Mouse (Mus musculus): ENCODE data around the gene Foxk1.

Foxk1 gene

DNA sequence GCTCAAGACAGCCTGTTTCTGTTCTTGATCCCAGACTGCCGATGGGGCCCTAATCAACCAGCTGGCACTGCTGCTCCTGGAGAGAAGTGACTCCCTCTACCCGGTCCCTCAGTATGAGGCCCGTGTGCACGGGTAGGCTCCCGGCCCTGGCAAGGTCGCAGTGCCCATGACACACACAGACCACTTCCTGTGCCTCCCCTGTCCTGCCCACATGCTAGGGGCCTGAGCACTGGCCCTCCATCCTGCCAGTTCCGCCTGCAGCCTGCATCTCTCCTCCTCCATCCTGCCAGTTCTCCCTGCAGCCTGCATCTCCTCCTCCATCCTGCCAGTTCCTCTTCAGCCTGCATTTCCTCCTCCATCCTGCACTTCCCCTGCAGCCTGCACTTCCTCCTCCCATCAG, 74.4 kb downstream of the Foxk1 start:
- no peak for DNase-seq (ENCODE audit: extremely low read depth, low read depth, low spot score)

DNA sequence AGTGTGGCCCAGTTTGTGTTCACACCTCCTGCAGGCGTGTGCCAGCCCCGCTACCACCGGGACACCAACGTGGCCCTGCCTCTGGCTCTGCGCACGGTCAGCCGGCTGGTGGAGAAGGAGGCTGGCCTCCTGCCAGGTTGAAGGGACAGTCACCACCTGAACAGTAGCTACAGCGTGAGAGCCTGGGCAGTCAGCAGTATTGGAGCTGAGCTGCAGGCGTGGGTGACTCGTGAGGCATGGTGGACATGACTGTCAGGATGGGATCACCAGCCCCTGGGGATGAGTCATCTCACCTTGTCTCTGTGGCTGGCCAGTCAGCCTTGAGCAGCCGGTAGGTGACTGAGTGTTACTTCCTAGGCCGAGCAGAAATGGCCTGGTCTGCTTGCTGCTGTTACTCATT, 76.0 kb downstream of the Foxk1 start:
- DNase-seq (ENCODE audit: extremely low read depth, low read depth, low spot score) = no peak

DNA sequence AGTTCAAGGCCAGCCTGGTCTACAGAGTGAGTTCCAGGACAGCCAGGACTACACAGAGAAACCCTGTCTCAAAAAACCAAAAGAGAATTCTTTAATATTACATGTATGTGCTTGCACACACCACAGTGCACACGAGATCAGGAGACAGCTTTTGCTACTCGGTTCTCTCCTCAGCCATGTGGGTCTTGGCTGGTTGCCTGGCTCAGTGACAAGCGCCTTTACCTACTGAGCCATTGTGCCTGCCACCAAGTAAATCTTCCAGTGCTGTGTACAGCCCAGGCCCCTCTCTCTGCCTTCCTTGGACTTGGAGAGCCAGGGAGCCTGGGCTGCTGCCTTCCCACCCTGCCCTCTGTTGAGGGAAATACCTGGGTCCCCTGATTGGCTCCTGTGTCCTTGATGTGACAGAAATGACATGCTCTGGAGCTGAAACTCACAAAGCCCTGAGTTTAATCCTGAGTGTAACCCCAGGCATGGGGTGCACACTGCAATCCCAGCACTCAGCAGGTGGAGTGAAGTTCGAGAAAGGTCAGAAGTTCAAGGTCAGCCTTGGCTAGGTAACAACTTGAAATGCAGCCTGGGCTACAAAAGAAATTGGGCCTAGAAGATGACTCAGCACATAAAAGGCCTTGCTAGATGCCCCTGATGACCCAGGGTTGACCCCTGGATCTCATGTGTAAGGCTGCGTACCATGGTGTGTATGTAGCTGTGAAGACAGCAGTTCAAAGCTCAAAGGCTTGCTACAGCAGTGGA, 76.7 kb downstream of the Foxk1 start:
- no peak for DNase-seq (ENCODE audit: extremely low read depth, low read depth, low spot score)

DNA sequence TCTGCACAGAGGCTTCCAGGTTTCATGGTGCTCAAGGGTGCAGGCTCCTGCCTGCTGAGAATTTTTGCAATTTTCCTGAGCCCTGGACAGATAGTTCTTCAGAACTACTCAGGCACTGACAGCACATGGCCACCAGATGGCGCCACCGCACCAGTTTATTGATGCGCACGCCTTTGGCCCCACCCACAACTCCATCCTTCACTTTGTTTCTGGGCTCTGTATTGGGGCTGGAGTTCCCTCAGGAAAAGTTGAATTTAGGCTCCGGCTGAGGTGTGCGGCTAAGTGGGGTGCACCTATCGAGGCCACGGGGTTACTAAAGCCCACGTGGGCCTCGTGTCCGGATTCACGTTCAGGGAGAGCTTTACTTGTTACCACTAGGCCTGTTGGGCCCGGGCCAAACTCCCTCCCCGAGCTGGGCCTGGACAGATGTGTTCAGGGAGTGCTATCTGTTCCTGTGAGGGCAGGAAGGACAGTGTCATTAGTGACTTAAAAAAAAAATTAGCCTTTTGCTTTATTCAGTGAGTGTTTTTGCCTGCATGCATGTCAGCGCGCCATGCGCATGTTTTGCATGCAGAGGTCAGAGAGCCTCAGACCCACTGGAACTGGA, 77.6 kb downstream of the Foxk1 start:
- DNase-seq (ENCODE audit: extremely low read depth, low read depth, low spot score) = no peak

DNA sequence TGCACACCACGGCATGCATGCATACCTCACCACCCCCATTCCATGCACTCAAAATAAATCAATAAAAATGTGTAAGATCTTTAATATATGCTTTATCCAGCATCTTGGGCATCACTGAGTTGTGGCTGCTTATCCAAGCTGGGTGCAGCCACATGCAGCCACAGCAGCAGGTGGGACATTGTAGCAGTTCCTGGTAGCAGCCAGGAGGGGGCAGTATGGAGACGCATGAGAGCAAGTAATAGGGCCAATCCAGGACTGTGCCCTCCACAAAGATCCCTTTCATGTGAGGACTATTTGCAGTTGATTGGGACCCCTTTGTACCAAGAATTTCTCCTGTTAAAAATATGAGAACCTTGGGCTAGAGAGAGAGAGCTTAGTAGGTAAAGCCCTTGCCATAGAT, 81.2 kb downstream of the Foxk1 start:
- no peak for DNase-seq (ENCODE audit: extremely low read depth, low read depth, low spot score)

DNA sequence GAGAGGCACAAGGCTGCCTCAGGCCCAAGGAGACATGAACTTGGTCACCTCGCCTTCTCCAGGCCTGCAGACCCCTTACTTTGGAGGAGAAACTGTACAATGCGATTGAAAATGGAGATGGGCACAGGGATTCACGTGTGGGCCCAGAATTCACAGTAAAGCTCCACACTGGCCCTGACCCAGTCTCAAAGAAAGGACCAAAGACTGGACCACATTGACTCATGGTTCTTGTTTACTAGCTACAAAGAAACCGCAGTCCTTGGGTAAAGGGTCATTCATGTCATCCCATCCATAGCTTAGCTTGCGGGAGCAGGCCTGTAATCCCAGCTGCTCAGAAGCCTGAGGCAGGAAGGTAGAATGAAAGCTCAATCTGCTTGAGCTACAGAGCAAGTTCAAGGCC, 82.3 kb downstream of the Foxk1 start:
- DNase-seq (ENCODE audit: extremely low read depth, low read depth, low spot score) = no peak

DNA sequence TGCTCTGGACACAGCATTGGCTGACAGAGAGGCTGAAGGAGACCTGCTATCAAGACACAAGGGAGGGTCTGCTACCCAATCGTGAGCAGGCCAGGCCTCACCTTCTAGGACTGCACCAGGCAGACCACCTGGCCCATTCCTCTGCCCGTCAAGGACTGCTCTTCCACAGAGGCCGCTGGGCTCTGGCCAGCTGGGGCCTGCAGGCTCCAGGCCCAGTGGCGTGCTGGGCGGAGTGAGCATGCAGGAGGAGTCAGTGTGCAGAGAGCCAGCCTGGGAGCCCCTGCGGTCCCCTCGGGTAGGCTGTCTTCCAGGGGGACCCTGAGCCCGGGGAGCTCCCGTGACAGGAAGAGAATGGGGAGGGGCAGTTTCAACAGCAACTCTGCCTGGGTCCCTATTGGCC, 85.4 kb downstream of the Foxk1 start:
- no peak for DNase-seq (ENCODE audit: extremely low read depth, low read depth, low spot score)

DNA sequence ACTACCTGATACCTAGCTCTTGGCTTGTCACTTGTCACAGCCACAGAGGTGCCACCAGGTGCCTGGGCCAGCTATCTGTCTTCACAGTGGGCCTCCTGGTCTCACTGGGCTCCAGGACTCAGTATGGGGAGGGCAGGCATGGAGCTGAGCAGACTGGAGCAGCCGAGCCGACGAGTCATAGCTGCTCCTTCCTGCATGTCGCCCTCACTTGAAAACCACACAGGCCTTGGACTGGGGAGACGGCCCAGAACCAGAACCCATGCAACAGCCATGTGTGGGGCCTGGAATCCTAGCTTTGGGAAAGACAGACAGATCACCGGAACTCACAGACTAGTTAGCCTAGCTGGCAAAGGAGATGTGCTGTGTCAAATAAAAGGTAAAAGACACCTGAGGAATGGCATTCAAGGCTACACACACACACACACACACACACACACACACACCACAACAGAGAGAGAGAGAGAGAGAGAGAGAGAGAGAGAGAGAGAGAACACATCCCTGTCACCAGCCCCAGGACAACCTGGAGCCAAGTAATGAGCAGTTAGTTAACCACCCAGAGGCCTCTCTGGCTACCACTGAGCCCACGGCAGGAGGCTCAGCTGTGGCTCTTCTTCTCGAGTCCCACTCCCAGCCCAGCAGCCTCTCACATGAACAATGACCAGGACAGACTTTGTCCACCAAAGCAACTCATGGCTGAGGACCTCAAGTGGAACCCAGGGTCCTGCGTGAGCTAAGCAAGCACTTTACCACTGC, 88.8 kb downstream of the Foxk1 start:
- DNase-seq (ENCODE audit: extremely low read depth, low read depth, low spot score) = no peak

DNA sequence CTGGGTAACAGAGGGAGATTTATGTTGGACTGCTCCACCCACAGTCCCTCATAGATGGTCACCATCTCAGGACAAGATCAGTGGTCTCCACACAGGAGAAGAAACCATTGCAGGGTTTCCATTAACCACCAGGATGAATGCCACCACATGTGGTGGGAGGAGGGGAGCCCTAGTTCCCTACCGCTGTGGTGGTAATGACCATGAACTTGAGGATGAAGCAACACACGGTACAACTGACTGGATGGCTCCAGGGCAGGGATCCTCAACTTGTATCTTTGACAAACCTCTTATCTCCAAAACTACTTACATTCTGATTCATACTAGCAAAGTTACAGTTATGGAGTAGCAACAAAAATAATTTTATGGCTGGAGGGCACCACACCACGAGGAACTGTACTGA, 92.0 kb downstream of the Foxk1 start:
- no peak for DNase-seq (ENCODE audit: extremely low read depth, low read depth, low spot score)

DNA sequence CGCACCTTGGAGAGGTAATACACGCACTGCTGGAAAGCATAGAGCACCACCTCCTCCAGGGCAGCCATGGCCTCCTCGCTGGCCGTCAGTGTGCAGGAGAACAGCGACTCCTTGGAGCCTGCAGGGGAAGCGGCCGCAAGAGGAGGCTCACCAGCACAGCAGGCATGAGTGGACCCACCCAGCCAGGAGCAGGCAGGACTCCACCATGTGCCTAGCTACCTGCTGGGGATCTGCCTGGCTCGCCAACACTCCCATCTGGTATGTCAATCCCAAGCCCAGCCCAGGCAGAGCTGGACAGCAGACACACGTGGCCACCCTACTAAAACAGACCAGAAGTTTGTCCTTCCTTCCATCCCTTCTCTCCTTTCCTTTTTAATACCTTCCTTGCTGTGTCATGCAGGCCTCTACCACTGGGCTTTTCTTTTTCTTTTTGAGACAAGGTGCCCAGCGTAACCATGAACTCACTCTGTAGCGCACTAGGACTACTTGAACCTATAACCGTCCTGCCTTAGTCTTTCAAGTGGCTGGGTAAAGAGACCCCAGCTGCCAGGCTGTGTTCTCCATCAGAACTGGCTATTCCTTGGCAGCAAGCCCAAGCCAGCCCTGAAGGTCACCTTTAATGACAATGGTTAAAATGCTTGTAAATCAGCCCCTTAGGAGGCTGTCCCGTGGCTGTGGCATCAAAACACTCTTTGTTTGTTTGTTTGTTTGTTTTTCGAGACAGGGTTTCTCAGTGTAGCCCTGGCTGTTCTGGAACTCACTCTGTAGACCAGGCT, 94.2 kb downstream of the Foxk1 start:
- no peak for DNase-seq (ENCODE audit: extremely low read depth, low read depth, low spot score)

DNA sequence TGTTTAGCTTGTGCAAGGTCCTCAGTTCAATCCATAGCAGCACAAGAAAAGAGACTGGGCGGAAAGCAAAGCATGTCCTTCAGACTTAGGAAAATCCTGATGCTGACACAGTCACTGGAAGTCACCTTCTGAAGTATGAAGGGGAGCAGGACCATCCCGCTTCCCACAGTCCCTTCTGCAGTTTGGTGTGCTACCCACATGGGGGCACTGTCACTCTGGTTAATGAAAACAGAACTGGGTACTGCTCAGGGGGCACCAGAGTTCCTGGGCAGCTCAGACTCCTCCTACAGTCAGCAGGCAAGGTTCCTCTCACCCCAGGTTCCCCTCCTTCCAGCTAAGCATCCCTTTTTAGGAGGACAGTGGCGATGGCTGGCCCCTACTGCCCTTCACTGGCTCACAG, 97.7 kb downstream of the Foxk1 start:
- no peak for DNase-seq (ENCODE audit: extremely low read depth, low read depth, low spot score)

DNA sequence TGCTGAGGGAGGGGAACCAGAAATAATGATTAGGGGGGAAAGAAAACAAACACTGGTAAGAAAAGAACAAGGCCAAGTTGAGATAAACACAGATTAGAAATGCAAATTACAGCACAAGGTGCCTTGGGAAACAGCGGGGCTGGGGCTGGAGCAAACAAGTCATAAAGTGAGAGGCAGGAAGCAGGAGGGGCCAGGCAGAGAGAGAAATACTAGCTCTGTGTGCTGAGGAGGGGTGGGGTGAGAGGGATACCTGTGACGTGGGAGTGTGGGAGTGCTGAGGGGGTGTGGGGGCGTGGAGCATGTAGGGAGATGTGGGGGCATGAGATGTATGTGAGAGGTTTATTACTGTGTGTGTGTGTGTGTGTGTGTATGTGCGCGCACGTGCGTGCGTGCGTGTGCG, 99.6 kb downstream of the Foxk1 start:
- no peak for DNase-seq (ENCODE audit: extremely low read depth, low read depth, low spot score)

DNA sequence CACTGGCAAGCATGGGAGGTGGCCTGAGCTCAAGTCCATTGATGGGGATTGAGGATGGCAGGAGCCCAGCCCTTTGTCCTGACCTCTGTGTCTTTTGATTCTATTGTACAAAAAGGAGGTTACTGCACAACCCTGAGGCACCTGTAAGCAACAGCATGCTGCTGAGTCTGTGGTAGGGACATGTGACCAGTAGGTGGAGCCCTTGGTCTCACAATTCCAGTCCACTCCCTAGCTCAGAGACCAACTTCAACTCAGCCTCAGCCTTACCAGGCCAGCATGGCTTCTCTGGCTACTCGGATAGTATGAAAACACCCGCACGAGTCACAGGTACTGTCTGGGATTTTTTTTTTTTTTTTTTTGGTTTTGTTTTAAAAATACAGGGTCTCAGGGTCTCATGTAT, 101.1 kb downstream of the Foxk1 start:
- no peak for DNase-seq (ENCODE audit: extremely low read depth, low read depth, low spot score)

DNA sequence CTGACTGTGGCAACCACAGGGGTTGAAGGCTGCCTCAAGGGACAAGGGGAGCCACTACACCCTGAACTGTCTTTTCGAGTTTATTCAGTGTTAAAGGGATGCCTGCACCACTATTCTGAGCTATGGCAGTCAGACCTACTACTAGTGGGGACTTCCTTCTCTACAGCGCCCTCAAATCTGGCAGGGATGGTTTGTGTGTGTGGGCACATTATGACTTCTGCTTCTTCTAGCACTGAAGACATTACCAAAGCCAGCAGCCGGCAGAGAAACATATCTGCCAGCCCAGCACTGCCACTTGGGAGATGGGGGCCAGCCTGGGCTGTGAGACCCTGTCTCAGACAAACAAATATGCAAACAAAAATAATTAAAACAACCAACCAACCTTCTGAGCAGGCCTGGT, 102.9 kb downstream of the Foxk1 start:
- DNase-seq (ENCODE audit: extremely low read depth, low read depth, low spot score) = no peak

DNA sequence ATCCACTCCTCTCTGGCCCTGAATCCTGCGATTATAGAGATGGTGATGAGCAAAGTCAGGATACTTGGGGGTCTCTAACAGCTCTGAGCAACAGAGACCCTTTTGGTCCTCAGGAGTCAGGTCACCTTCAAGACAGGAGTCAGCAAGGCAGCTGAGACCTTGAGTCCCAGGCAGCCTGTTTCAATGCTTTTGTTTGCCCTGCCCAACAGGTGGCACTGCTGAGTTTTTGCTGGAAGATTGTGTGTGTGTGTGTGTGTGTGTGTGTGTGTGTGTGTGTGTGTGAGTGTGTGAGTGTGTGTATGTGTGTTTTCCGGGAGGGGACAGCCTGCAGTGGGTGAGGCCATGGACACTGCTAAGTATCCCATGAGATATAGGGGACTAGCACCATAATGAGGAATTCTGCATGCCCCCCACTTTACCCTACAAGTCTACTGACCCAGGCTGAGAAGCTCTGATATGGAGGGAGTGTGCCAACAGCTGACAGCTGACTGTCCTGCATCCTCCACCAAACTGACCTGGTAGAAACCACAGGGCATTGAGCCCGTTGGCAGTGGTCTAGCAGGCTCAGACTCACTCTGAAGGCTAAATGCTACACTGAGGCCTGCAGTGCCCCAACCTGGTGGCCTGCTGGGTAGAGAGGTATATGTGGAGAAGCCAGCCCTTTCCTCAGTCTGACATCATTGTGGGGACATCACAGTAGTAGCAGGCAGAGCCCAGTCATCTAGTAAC, 104.6 kb downstream of the Foxk1 start:
- DNase-seq (ENCODE audit: extremely low read depth, low read depth, low spot score) = no peak

DNA sequence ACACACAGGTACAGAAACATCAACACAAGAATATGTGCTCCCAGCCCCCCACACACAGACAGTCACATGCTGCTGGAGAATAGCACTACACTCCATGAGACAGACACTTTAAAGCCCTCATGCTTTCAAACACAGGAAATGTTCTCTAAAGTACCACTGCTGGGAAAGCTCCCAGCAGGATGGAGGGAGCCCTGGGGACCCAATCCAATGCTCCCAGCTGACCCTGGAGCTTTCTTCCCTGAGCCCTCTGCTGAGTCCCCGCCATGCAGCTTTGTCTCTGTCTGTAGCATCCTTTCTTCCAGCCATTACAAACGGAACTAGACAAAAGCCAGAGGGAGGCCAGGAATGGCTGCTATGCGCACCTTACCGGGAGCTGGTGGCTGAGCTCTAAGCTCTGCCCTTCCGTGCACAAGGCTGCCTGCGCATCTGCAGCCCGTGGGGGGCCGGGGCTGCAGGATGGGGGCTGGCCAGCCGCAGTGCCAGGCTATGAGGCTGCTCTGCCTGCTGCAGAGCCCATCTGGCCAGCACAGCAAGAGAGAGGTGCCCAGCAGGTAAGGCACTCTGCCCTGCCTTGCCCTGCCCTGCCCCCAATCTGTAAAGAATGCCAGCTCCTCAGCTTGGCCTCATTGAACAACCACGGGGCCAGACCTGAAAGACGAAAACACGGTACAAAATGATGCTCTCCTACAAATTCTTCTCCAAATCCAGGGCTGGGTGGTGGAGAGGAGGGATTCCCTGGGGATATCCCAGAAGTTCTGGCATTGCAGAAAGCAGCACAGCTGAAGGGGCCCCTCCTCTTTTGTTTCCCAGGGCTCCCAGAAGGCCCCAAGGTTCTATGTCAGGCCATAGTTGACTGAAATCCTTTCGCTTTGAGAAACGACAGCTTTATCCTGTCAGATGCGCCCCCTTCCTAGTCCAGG, 108.1 kb downstream of the Foxk1 start:
- DNase-seq (ENCODE audit: extremely low read depth, low read depth, low spot score) = no peak

DNA sequence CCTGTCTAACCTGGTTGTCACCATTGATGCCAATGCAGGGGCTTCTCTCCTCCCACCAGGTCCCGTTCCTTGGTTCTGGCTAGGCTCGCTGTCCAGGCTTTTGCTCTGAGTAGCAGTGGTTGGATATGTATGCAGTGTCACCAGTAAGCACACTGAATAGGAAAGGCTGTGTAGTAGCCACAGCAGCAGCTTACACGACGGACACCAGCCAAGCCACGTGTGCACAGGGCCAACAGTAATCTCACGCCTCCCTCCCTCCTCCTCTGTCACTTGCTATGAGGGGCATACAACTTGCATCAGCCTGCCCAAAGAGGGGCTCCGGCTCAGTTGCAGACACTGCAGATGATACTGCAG, 108.7 kb downstream of the Foxk1 start:
- no peak for DNase-seq (ENCODE audit: extremely low read depth, low read depth, low spot score)

Data from fat pad, adult 2 months (tissue).